Mouse (Mus musculus) lung, postnatal 0 days (tissue): Measurements from ENCODE around the gene Arhgap17.

Experiments
- CTCF ChIP-seq: IDR thresholded peaks from 2 replicates; pipeline ENCODE4 v1.5.1; 2016; ENCODE audit warnings: antibody characterized with exemption, mild to moderate bottlenecking
- EP300 ChIP-seq: IDR thresholded peaks from 2 replicates; pipeline ENCODE4 v1.6.1; 2016; ENCODE audit warnings: antibody characterized with exemption, mild to moderate bottlenecking, control low read depth

DNA sequence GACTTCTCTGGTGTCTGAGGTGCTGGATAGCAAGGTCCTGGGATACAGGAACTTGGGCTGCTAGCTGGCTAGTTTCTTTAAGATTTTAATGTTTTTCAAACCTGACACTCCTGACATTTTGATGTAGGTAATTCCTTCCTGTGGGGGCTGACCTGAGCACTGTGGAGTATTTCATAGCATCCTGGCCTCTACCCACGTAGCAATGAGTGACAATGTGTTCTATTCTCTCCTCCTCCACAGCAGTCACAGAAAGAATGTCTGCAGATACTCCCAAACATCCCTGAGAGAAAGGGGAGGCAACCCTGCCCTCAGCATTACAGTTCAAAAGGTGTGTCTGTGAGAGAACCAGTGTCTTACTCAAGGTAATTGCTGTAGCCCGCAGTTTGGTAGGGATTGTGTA is 19.5 kb downstream of the Arhgap17 start:
- no peak for TF ChIP-seq EP300
- no peak for TF ChIP-seq CTCF
